Mouse (Mus musculus) heart, postnatal 36 days (tissue): ENCODE measurements around the gene Per2. TPM values are rescaled to one million over a fixed set of nuclear protein-coding genes. Genes with fewer than 3 reads are reported as not detected.

Experiments
- DNase-seq, 2 experiments: peaks; one replicate each; pipeline ENCODE4 v3.0.0; 2021 to 2022
- intact Hi-C: fragments of 180-260 bp; cut with DNase I; formaldehyde crosslinking; loops from one replicate; pipeline ENCODE4 v1.15.1; 2025
- total RNA-seq, 2 experiments: library from RNA; stranded (reverse); gene quantifications; 2 replicates each; pipeline ENCODE4 v1.2.3; 2021

The Per2 gene
- total RNA-seq, 2 experiments from 2014 or later = 7.9 to 13.5 TPM

DNA sequence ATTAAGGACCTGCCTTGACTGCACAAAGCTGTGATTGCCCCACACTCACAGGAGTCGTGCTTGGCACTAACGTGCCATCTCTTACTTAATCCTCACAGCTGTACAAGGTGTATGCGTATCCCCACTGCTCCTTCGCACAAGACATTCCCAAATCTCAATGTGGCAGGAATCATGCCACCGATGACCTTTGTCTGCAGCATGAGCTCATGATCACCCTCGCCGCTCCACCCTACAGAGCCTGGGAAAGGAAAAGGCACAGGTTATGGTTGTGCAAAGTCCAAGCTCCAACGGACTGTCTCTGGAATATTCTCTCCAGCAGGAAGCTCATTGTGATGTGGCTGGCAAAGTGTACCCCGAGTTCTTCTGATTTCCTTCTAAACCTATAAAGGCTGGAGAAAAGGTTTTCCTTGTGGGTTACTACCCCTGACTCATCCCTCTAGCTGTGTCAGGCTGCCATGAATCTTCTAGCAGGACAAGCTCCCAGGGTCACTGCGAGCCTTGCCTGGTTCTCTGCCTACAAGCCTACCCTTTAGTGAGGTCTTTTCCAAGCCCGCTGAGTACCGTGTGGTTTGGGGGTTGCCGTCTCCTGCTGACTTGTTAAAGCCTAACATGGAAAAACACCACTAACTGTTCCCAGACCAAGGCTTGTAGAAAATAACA lies 4.3 kb upstream of the Per2 start:
- intact Hi-C loops = no loop called here
- no peak for DNase-seq

DNA sequence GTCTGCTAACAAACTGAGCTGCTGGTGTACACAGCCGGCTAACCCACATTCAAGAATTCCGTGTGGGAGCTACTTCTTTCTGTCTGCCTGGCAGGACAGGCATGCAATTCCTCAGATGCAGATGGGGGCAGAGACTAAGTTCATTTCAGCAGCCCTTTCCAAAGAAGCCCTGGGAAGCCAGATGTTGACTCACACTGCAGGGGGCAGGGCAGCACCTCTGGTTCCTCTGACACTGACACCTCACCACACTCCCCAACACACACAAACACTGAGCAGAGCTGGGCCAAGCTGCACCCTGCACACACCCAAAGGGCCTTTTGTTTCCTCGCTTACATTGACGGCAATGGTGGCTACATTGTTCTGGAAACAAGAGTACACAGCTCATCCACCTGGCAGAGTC lies 1.4 kb upstream of the Per2 start:
- intact Hi-C loops = loop anchor here (2.0 kb wide), 1 partner anchor 26 kb away; no protein-coding TSS in a partner anchor
- no peak for DNase-seq

DNA sequence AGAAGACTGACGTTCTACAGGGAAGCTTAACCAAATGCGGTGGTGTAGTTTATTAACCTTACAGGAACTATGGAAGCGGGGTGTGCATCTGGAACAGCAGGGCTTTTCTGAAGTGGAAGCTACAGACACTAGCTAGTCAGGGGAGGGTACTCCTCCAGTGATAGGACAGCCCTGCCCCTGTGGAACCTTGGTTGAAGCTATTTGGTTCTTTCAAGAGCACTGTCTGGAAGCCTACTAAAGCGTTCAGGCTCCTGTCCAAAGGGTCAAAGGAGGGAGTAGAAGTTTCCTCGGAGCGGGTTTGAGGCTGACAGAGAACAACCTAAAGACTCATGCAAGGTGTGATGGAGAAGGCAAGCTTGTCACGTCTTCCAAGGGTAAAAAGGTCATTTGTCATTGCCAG lies 945 bp upstream of the Per2 start:
- intact Hi-C loops = loop anchor here (2.0 kb wide), 1 partner anchor 27 kb away; no protein-coding TSS in a partner anchor
- no peak for DNase-seq

DNA sequence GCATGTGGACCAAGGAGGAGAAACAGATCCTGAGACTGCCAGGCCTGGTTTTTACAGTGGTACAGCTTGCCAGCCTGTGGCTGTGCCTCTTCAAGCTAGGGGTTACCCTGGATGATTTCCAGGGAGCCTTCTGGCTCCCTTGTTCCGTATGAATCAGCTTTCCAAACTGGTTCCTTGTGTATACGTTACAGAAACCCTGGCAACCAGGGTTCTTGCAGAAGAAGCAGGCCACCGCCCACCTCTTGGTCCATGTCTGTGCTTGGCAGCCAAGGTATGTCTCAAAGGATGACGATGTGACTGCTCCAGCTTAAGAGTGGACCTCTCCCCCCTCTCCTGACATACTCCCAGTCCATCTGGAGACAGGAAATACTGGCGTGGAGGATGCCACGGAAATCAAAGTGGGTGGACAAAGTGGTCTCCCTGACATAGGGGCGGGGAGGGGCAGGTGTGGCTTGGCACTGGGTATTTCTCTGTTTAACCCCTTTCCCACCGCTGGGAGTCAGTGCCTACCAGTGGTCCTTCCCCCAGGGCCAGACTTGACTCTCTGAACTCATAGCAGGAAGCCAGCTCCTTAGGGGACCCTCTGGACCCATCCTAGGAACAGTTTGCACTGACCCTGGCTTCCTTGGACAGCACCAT lies 782 bp downstream of the Per2 start:
- intact Hi-C loops = loop anchor here (1.0 kb wide), 1 partner anchor 27 kb away; no protein-coding TSS in a partner anchor
- DNase-seq = peak in 1 of 2 experiments; percentile 73

DNA sequence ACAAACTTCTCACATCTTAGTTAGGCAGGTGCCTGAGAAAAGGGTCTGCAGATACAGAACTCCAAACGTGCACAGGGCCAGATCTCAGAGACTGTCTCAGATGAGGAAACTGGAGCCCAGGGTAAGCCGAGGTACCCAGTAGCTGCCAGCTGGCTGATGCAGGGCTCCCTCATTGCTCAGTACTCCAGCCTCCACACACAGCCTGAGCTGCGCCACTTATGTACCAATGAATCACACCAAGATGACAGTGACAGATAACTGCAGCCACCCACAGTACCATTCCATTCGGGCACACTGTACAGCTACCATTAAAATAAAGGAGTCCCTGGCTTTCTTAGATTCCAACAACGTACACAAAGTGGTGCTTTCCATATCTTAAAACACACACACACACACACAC lies 1.4 kb downstream of the Per2 start:
- no peak for DNase-seq
- intact Hi-C loops = loop anchor here (1.0 kb wide), 1 partner anchor 26 kb away; no protein-coding TSS in a partner anchor

DNA sequence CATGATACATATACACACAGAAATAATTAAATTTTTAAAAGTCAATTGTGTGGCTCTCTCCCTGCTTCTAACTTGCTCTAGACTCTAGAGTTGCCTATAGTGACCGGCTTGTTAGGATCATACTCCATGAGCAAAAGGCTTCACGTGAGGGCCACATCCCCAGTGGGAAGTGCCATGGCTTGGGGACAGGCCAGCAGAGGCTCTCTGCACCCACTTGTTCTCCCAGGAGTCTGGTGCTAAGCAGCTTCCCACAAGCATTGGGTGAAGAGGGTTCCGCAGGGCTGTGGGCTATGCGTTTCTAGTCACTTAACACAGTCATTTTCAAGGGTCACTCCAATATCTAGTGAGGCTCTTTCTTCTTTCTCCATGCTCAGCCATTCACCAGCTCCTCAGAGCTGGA lies 2.0 kb downstream of the Per2 start:
- intact Hi-C loops = no loop called here

DNA sequence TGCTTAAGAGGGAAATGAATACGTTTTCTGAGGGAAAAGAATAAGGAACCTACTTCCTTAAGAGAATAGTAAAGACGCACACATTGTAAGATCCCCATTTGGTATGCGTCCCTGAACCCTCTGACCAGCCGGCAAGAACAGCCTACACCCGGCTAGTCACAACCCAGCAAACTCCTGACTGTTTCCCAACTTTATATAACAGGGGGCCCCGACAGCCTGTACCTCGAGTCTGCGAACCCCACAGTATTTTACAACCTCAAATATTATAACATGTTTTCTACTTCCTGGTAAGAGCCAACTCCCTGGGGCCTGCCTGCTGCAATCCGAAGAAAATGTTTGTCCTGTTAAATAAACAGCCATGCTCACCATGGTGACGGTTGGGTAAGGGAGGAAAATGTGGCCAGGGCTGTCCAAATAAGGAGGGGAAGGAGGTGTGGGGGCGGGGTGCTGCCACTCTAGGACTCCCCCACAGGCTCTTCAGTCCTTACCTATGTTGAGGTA lies 2.8 kb downstream of the Per2 start:
- intact Hi-C loops = loop anchor here (1.0 kb wide), 1 partner anchor 20 kb away; no protein-coding TSS in a partner anchor
- peak; percentile 62 to 71 for DNase-seq

More for the DNA sequence above, 2.0 kb downstream of the Per2 start:
- DNase-seq = no peak

DNA sequence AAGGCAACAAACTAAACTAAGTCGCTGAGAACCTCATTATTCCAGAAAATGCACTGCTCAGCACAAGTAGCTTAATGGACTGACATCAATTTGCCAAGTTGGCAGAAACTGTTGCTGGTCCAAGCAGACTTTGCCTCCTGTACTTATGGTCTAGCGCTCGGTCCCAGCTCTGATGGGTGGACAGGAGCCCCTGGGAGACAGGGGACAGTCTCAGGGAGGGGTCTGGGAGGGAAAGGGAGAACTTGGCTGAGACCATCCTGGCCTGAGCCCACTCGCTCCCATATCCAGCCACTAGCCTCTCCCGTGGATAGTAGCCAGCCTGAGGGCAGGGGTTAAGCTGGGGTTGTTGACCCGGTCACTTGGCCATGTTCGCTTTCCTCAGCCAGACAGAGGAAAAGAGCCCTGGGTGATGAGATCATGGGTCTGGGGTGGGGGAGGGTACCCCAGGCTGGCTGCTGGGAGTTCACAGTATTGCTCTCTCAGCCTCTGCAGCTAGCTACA lies 3.4 kb downstream of the Per2 start:
- peak; percentile 75 to 79 for DNase-seq
- intact Hi-C loops = loop anchor here (1.0 kb wide), 1 partner anchor 19 kb away; no protein-coding TSS in a partner anchor

DNA sequence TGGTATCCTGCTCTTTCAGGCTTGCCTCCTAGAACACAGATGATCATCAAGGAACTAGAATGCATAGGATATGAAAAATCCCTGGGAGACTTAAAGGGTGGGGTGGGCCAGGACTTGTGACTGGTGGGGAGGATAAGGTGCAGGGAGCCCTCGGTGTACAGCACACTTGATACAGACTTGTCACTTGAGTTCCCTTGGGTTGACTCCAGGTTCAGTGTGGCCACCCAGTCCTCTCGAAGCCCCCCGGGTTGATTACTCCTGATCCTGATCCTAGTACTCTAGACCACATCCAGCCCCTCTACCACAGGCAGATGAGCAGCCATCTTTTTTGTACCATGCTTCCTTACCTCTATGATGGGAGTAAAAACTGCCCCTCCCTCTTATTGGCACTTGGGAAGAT lies 4.2 kb downstream of the Per2 start:
- DNase-seq = no peak
- intact Hi-C loops = no loop called here

DNA sequence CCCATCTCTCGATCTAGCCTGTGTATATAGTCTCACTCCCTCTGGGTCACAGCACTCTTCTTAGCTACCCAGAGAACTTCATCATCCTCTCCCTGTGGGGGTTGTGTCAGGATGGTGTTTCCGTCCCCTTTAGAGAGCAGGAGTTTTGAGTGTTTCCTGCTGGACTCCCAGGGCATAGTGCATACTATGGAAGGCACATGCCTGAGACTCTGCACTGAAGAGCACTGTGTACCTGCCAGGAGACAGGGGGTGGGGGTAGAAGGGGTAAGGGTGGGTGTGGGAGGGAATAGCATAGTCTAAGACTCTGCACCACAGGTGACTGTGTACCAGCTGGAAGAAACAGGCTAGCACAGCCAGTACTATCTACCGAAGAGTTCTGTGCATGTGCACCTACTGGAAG lies 4.8 kb downstream of the Per2 start:
- intact Hi-C loops = no loop called here
- no peak for DNase-seq

DNA sequence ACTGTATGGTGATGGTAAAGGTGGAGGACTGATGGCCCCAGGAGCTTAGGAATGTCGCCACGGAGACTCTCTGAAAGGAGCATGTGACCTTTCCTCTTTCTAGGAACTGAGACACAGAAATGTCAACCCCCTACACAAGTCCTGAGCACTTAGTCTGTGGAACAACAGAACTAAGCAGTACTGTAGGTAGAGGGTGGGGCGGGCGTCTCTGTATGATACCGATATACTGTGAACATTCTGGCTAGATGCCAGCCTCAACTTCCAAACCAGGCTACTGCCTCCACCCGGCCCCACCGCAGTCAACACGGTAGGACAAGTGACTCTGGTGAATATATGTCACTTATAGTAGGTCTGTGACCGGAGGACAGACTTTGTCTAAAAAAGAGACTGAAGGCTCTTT lies 5.2 kb downstream of the Per2 start:
- intact Hi-C loops = no loop called here
- no peak for DNase-seq

DNA sequence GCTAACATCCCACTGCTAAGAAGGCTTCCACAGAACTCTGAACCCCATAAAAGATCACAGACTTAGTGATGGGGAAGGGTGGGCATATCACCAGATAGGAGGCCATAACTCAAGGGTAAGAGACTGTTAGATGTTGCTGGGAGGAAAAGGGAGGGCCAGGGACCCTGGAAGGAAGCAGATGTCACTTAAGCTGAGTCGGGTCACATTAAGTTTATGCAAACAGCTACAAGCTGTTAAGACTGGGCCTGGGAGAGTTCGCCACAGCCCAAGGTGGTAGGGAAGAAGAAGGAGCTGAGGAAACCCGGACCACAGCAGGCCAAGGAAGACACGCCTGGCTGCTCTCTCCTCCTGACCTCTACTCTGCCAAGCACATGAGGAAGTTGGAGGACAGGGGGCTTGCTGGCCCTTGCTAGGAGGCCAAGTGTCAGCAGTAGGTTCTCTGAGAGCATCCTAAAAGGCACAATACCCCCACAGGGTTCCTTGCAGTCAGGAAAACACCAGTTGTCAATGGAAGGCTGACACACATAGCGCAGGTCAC lies 7.5 kb downstream of the Per2 start:
- no peak for DNase-seq
- intact Hi-C loops = no loop called here

DNA sequence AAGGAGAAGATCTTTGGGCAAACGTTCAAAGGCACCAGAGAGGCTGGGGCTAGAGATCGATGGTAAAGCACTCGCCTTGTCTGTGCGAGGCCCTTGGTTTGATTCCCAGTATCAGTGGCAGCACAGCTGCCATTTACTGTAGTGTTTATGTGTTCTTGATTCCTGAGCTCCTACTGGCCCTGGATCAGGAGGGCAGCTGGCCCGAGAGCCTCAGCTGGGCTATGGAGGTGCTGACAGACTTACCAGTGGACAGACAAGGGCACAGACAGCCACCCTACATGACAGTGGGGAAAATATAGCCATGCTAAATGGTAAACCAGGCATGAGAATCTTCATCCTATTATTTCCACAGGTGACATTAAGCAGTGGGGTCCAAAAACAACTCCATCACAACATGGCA lies 8.3 kb downstream of the Per2 start:
- intact Hi-C loops = no loop called here

DNA sequence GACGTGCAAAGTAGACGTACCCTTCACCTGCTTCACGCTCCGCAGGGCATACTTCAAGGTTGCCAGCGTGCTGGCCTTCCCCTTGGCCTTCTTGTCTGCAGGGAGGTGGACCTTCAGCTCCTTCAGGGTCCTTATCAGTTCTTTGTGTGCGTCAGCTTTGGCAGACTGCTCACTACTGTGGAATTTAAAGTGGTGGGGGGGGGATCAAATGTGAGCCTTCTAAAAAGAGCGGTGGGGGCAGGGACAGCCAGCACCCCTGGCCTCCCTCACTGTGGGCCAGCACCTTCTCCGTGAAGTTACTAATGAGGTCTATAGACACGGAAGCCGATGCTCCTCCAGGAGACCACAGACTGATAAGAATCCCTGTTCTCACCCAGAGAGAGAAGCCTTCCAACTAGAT lies 10.4 kb downstream of the Per2 start:
- intact Hi-C loops = no loop called here
- DNase-seq = no peak

More for the DNA sequence above, 8.3 kb downstream of the Per2 start:
- no peak for DNase-seq

DNA sequence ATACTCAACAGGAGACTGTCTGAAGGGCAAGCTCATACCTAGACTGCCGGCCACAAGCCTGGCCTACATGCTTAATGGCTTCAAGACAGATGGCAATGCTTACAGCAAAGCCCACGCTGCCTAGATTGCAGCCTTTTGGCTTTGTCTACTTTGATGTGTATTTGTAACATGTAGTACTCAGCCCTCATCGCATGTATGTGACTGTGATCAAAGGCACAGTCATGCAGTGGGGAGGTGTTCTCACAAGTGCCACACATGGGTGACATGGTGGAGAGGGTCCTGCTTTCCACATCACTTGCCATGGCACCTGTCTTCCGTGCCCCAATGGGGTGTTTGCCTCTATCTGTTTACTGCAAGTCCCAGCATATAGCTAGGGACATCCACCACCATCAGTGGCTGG lies 12.6 kb downstream of the Per2 start:
- no peak for DNase-seq
- intact Hi-C loops = no loop called here

DNA sequence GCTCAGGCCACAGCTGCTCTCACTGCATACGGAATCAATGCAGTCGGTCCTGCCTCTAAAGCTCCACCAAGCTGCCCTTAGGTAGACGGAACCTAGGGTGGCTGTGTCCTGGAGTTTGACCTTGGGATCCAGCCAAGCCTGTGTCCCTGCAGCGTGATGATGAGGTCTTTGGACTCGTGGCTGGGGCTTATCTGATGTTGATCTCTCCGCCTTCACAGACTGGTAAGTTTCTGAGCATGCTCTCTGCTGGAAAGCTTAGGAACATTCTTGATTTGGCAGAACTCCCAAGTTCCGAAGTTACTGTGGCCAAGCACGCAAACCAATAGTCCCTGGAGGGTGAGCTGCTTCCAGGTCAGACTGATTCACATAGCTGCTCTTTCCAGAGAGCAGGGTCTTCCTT lies 13.1 kb downstream of the Per2 start:
- peak; percentile 77 to 84 for DNase-seq
- intact Hi-C loops = no loop called here

DNA sequence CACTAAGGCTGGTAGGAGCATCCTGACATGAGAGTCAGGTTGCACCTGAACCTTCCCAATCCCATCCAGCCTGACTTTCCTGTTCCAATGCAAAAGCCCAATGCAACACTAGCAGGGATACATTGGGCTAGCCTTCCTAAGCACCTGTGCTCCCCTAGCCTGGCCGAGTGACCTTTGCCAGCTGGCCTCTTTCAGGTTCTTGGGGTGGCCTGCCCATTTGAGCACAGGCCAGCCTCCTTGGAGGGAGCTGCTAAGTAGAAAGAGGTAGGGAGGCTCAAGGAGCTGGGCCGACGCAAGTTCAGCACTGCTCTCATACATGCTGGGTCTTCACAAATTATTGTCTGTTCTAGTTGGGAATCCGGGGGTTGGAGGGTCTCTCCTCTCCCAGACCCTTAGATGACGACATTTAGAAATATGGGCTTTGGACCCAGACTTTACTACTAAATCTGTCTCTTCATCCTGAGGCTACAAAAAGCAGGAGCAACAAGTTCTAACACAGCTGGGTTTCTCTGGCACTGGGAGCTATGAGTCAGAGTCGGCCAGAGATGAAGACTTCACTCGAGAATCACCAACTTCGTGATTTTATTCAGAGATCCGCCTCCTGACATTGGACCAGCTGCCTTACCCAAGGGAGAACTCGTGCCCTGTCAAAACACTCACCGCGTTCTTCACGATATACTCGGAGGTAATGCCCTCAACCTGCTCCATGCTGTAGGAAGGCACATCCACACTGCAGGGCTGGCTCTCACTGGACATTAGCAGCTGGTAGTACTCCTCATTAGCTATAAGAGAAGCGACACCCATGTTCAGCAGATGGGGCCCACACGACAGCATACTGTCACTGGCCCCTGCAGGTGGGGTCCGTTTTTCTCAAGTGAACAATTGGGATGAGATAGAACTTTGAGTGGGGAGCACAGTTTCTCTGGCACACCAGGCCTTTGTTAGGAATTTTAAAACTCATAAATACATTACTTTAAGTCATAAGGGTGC lies 14.0 kb downstream of the Per2 start:
- intact Hi-C loops = no loop called here
- no peak for DNase-seq

DNA sequence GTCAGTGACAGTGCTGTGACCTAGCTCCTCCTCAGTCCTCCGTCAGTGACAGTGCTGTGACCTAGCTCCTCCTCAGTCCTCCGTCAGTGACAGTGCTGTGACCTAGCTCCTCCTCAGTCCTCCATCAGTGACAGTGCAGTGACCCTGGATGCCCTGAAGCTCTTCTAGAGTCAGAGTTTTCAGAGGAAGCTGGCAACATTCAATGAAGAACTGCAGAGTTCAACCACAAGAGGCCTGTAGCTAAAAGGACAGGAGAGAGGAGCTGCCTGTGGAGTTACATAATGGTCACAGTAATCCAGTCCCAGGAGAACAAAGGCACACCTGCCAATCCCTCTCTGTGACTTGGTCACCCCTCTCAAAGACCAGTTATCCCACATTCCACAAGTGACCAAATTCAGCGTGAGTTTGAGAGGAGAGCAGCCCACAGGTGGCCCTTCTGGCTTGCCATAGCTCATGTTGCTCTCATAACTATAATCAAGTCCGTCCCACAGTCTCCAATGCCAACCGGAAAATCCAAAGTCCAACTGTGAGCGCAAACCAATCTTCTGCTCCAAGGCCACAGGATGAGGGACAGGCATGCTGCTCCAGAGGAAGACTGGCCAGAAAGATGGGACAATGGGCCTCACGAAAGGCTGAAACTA lies 16.7 kb downstream of the Per2 start:
- DNase-seq = no peak
- intact Hi-C loops = no loop called here

DNA sequence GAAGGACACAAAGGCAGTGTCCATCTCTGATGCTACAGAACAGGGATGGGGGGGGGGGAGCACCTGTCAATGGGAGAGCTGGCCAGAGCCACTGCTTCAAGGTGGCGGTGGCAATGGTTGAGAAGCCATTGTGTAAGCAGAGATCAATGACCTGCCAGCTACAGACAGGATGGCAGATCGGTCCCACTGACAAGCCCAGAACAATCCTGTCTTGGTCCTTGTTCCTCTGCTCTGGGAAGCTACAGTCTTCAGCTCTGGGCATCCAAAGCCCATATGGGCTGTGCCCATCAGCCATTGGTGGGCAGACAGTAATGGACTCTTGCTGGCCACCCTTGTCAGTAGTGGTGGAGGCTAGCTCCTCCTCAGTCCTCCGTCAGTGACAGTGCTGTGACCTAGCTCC lies 17.3 kb downstream of the Per2 start:
- intact Hi-C loops = no loop called here
- DNase-seq = no peak

DNA sequence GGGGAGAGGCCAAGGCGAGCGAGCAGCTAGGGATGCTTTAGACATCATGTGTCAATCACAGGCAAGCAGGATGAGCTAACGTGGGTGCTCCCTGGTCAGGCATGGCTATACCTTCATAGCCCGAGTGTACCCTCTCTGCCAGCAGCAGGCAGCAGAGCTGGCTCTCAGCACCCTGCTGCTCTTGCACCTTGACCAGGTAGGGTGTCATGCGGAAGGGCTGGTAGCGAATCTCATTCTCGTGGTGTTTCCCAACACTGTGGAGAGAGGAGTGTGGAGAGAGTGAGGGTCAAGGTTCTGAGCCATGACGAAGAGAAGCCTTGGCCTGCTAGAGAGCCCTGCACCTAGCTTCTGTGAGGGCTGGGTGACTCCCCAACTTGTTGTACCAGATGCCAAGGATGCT lies 19.3 kb downstream of the Per2 start:
- DNase-seq = no peak
- intact Hi-C loops = no loop called here
